Mouse (Mus musculus) olfactory bulb, adult 2 months (tissue): ENCODE results near the gene Itga7.

Experiments
- CTCF ChIP-seq: fragments of 200-500 bp; IDR thresholded peaks from 2 replicates; pipeline ENCODE4 v1.5.1; 2012; ENCODE audit warnings: low read depth, mild to moderate bottlenecking, low read length, moderate library complexity; ENCODE audit not compliant: insufficient read depth
- POLR2A ChIP-seq: fragments of 200-500 bp; IDR thresholded peaks from 2 replicates; pipeline ENCODE4 v1.6.1; 2012; ENCODE audit warnings: mild to moderate bottlenecking, low read depth, low read length, moderate library complexity; ENCODE audit not compliant: insufficient read depth

DNA sequence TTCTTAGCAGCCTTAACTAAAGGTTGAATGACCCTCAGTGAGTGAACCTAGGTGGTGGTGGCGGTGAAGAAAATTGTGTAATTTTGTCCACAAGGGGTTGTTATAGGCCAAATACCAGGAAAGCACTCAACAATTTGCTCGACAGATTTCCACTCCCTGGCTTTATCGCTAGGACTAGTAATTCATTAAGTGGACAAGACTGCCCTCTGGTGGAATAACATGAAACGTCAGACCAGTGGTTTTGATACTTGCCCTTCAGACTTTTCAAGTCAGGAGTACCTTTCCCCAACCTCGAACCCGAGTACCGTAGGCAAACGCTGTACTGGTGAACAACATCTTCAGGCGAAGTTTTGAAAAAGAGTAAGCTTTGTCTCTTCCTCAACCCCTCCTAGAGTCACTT lies 38.2 kb upstream of the Itga7 start:
- TF ChIP-seq CTCF (no peak), POLR2A (no peak)
